Mouse (Mus musculus): ENCODE measurements at regions not wholly inside any gene's neighbourhood (a gene's known extent, or its start where the extent isn't known, plus 50 kb on each side); places are given as distances from the start of the nearest gene placed in this dataset.

- TF ChIP-seq CTCF (IDR thresholded peaks at IDR 0.05; ENCODE audit: low read depth) (no peak), EP300 (IDR thresholded peaks at IDR 0.05; ENCODE audit: low read depth) (no peak)
Measured at GRCm38 (mm10) chr1:76896152-76896864, 618.6 kb downstream of the Epha4 start.

Measured in liver, postnatal 0 days (tissue).